Mouse (Mus musculus) lung, adult 2 months (tissue): ENCODE results near the gene Syn2. TPM values are rescaled to one million over a fixed set of nuclear protein-coding genes. Genes with fewer than 3 reads are reported as not detected.
"Not testable (repeated sequence)": the region's sequence is repeated elsewhere in the genome, so short reads cannot be mapped to it uniquely, and the experiment has no call there.

Experiments
- DNase-seq: peaks from one replicate; pipeline ENCODE4 v3.0.0; 2022
- H3K4me1 ChIP-seq: fragments of 200-500 bp; 2 replicates; pipeline ENCODE4 v1.6.1; 2011; ENCODE audit warnings: low read length; ENCODE audit not compliant: control insufficient read depth, insufficient read depth
- H3K4me3 ChIP-seq: fragments of 200-500 bp; replicated peaks from 2 replicates; pipeline ENCODE3; 2011; ENCODE audit warnings: low read depth, mild to moderate bottlenecking, control low read depth, low read length; ENCODE audit errors: extremely low read depth
- CTCF ChIP-seq: fragments of 200-500 bp; IDR thresholded peaks from 2 replicates; pipeline ENCODE4 v1.5.1; 2011; ENCODE audit warnings: mild to moderate bottlenecking, low read length, control low read depth; ENCODE audit not compliant: insufficient read depth
- POLR2A ChIP-seq: fragments of 200-500 bp; IDR thresholded peaks from 2 replicates; pipeline ENCODE4 v1.6.1; 2011; ENCODE audit warnings: low read depth, mild to moderate bottlenecking, control low read depth, low read length, borderline replicate concordance; ENCODE audit errors: extremely low read depth
- WGBS: fragments of 180-500 bp; shearing (Covaris S2); methylation state at CpG from one replicate; pipeline ENCODE4 v1.1.7; 2018; 5-methylcytosine and 5-hydroxymethylcytosine counted together
- polyA plus RNA-seq: library from polyadenylated mRNA; depleted of rRNA; stranded (reverse); fragments of >200 nt; gene quantifications from 2 replicates; pipeline ENCODE4 v1.2.3, GENCODE M21; 2012

The Syn2 gene
- polyA plus RNA-seq, 1 experiment: 11.5 TPM

DNA sequence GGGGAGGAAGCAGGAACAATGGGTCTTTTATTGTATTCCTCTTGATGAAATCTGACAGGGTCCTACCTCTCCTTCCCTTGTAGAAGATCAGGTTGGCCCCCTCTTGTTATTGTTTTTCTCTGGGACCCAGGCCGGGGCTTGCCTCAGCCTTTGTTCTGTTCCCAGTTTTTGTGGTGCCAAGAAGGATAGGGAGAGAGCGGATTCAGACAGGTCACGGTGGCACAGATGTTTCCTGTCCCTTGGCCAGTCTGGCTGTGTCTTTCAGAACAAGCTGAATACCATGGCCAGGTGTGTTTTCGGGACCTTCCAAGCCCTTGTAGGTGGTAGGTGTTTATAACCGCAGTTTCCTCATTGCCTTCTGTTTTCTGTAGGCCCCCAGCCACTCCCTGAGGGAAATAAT, 78.4 kb downstream of the Syn2 start:
- Histone ChIP-seq H3K4me1 (peaks cover 2% of the 10 kb centered on the region), H3K4me3 (no peak overlapping the region)
- TF ChIP-seq CTCF: no peak
- no peak for DNase-seq
- 30% methylated on average over 5 of the region's 5 CpGs for WGBS

- no peak for DNase-seq
- 86% methylated on average over 8 of the region's 8 CpGs for WGBS
- Histone ChIP-seq H3K4me1 (no peaks in the 10 kb centered on the region), H3K4me3 (no peak overlapping the region)
- TF ChIP-seq POLR2A: no peak
- no peak for TF ChIP-seq CTCF
Observed at GRCm38 (mm10) chr6:115221215-115221641, 86.5 kb downstream of the Syn2 start.

GRCm38 (mm10) chr6:115225519-115225918, 90.8 kb downstream of the Syn2 start:
- no peak for TF ChIP-seq POLR2A
- no peak for TF ChIP-seq CTCF
- no peak for DNase-seq
- no peaks in the 10 kb centered on the region for H3K4me1 ChIP-seq
- H3K4me3 ChIP-seq: no peak overlapping the region
- 31% methylated on average over 3 of the region's 3 CpGs for WGBS

GRCm38 (mm10) chr6:115227043-115227442, 92.3 kb downstream of the Syn2 start, which contains the start of gene Gm17482:
Gene Gm17482 (plus strand): TSS chr6:115227343.
- WGBS: 74% methylated on average over 4 of the region's 4 CpGs
- Histone ChIP-seq H3K4me3 (no peak within 1 kb of the TSS), H3K4me1 (no peaks in the 10 kb centered on the region)
- no peak for DNase-seq
- TF ChIP-seq POLR2A (no peak), CTCF (no peak)

GRCm38 (mm10) chr6:115227529-115227928, 92.8 kb downstream of the Syn2 start:
- TF ChIP-seq POLR2A: no peak
- peak; percentile 88 for TF ChIP-seq CTCF
- WGBS: 7% methylated on average over 2 of the region's 2 CpGs
- DNase-seq: peak; percentile 74
- no peak overlapping the region for H3K4me3 ChIP-seq
- H3K4me1 ChIP-seq: no peaks in the 10 kb centered on the region

GRCm38 (mm10) chr6:115230557-115230956, 95.9 kb downstream of the Syn2 start:
- 76% methylated on average over 3 of the region's 3 CpGs for WGBS
- no peak for DNase-seq
- Histone ChIP-seq H3K4me3 (no peak overlapping the region), H3K4me1 (no peaks in the 10 kb centered on the region)
- TF ChIP-seq CTCF: no peak
- TF ChIP-seq POLR2A: no peak

GRCm38 (mm10) chr6:115231836-115232235, 97.1 kb downstream of the Syn2 start:
- DNase-seq: no peak
- WGBS: 33% methylated on average over 4 of the region's 4 CpGs
- no peaks in the 10 kb centered on the region for H3K4me1 ChIP-seq
- H3K4me3 ChIP-seq: no peak overlapping the region
- no peak for TF ChIP-seq CTCF
- no peak for TF ChIP-seq POLR2A

- DNase-seq: no peak
- Histone ChIP-seq H3K4me3 (no peak overlapping the region), H3K4me1 (no peaks in the 10 kb centered on the region)
- 48% methylated on average over 1 of the region's 1 CpGs for WGBS
- TF ChIP-seq CTCF (no peak), POLR2A (no peak)
Observed at GRCm38 (mm10) chr6:115232562-115232961, 97.9 kb downstream of the Syn2 start.

DNA sequence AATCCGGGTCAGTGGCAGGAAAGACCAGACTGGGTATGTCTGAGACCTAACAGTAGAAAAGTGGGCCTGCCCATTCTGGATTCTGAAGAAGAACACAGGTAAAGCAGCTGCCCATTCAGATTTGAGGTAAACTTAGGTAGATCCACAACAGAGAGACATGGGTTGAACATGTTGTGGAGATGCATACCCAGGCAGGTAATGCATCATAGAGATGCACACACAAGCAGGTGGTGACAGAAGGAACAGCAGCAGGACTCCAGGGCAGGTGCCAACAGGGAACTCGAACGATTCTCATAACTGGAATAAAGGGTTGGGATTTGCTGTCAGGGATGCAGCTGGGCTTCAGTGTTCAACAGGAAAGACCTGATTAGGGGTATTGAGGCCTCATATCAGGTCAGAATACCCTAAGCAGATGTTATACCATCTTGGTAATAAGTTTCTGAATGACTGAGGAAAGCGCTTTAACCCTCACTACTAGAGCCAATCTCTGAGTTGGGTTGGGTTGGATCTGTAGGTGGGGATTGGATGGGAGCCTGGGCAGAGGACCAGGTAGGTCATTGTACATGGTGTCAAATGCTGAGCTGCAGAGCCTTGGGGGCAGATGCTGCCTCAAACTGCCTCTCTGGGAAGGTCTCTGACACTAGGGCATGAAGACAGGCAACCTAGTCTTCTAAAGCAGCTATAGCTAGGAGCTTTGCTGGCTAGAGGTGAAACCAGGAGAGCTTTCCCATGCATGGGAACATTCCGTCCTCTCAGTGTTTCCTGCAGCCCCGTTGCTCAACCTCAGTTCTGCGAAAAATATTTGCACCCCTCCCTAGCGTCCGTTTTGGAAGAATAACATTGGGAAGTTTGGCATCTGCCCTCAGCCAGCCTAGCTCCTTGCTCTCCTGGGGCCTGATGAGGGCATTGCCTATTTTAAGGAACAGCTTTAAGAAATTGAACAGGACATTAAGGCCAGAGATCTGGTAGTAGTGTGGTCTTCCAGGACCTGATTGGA, 103.6 kb downstream of the Syn2 start:
- DNase-seq: no peak
- TF ChIP-seq POLR2A: no peak
- TF ChIP-seq CTCF: no peak
- WGBS: 71% methylated on average over 9 of the region's 9 CpGs
- no peak overlapping the region for H3K4me3 ChIP-seq
- 0 out of 2 replicates have a peak, but pooled peaks cover 3% of the 10 kb centered on the region for H3K4me1 ChIP-seq

DNA sequence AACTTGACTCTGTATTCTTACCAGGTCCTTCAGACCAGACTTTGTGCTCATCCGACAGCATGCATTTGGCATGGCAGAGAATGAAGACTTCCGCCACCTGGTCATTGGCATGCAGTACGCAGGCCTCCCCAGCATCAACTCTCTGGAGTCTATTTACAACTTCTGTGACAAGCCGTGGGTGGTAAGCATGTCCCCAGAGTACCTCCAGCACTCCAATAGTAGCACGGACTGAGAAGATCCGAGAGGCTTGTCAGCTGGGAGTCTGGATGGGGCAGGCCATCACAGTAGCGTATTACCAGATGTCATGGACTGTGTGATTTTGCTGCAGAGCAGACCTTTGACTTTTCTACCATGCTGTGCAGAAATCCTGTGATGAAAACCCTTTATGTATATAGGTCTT, 104.6 kb downstream of the Syn2 start:
- 0 out of 2 replicates have a peak, but pooled peaks cover 3% of the 10 kb centered on the region for H3K4me1 ChIP-seq
- no peak overlapping the region for H3K4me3 ChIP-seq
- TF ChIP-seq CTCF: no peak
- no peak for TF ChIP-seq POLR2A
- WGBS: 86% methylated on average over 7 of the region's 7 CpGs
- no peak for DNase-seq

- H3K4me1 ChIP-seq, H3K4me3 ChIP-seq, DNase-seq: not testable (repeated sequence)
- 34% methylated on average over 2 of the region's 2 CpGs for WGBS
Observed at GRCm38 (mm10) chr6:115240431-115240830, 105.7 kb downstream of the Syn2 start.
